11 mouse cellular contexts compared by ENCODE assay signal in the genomic region with DNA sequence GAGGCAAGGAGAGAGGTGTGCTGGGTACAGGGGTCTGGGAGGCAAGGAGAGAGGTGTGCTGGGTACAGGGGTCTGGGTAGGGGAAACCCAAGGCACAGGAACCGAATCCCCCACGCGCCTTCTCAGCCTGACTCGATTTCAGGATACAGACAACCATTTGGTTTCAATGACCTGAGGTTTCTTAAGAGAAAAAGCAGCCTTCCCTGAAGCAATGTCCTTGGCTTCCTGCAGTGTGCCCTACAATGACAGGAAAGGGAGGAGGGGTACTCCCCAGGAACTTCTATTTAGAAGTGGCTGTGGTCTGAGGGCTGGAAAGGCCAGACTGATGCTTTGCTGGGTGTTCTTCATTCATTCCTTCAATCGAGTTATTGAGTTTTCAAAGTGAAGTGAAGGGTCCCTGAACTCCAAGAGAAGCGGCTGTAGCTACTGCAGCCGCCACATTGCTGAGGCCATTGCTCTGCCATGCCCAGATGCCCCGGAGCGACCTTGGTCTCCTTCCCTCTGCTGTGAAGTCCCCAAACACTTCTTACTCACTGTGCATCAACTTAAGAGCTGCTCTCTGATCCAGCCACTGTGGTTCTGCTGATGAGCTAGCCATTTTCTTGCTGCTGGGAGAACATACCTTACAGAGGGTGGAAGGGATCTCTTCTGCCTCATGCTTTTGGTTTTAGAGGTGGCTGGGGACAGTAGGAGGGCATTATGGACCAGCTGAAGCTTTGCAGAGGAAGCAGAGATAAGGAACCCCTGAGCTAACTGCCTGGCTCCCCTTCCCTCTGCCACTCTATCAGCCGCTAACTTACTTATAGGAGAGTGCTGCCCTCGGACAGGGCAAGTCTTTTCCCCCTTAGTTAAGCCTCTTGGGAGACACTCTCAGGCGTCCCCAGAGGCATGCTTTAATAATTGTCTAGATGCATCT. TPM values are rescaled to one million over a fixed set of nuclear protein-coding genes. Genes with fewer than 3 reads are reported as not detected.
DNase-seq lines count a peak whose midpoint lies in the region; TF ChIP-seq lines count a peak whose summit lies in the region.
"Had no signal": no experiment of that assay in that cellular context is flagged by ENCODE, and none has a peak within 500 bp of the region (broad histone marks: within the 10 kb centered on the region; RNA-seq: fewer than 3 reads in every experiment).

No protein-coding gene starts in this region.

- H3K4me1 ChIP-seq in embryonic facial prominence, embryonic 10.5 days: peaks cover 26% of the 10 kb centered on the region
- H3K4me1 ChIP-seq in limb, embryonic 10.5 days: peaks cover 19% of the 10 kb centered on the region
- H3K4me1 ChIP-seq: hindbrain, embryonic 15.5 days had no signal

- H3K4me3 ChIP-seq in embryonic facial prominence, embryonic 10.5 days: no peak overlapping the region
- H3K4me3 ChIP-seq in limb, embryonic 10.5 days: no peak overlapping the region
- H3K4me3 ChIP-seq in left cerebral cortex, adult 2 months: no peak overlapping the region
- H3K4me3 ChIP-seq: hindbrain, embryonic 15.5 days had no signal

- peak; percentile 11 for DNase-seq in embryo, embryonic 9.5 days (ENCODE audit: extremely low spot score)
- DNase-seq in embryo, embryonic 10 days (ENCODE audit: low spot score): no peak
- peak; percentile 28 for DNase-seq in lung, postnatal 10 days
- no peak for DNase-seq in lung, postnatal 14 days
- no peak for DNase-seq in embryonic facial prominence, embryonic 10.5 days (ENCODE audit: low spot score)
- no peak for DNase-seq in limb, embryonic 10.5 days (ENCODE audit: low spot score)
- no peak for DNase-seq in left cerebral cortex, adult 2 months (ENCODE audit: extremely low spot score in 1 of 2, low spot score in 2 of 2)
- no peak for DNase-seq in left cerebral cortex, adult 9 months (ENCODE audit: low spot score in 2 of 2)
- DNase-seq: kidney, postnatal 36 days; left cerebral cortex, postnatal 4 days had no signal

- WGBS in embryonic facial prominence, embryonic 10.5 days: 50% methylated on average over 12 of the region's 12 CpGs
- WGBS in limb, embryonic 10.5 days: 74% methylated on average over 12 of the region's 12 CpGs

- 0 out of 2 replicates have a peak overlapping the region, but pooled peaks have one; percentile 48 for H3K27ac ChIP-seq in embryonic facial prominence, embryonic 10.5 days (replicated peaks)
- H3K27ac ChIP-seq in limb, embryonic 10.5 days: peak overlapping the region; percentile 22; the same call in 1 of the 2 replicates
- no peak overlapping the region for H3K27ac ChIP-seq in left cerebral cortex, adult 2 months
- H3K27ac ChIP-seq: hindbrain, embryonic 15.5 days had no signal

- H3K36me3 ChIP-seq in embryonic facial prominence, embryonic 10.5 days (replicated peaks): no peaks in the 10 kb centered on the region
- H3K36me3 ChIP-seq in limb, embryonic 10.5 days: no peaks in the 10 kb centered on the region
- H3K36me3 ChIP-seq: hindbrain, embryonic 15.5 days had no signal

- H3K9me3 ChIP-seq in embryonic facial prominence, embryonic 10.5 days: no peaks in the 10 kb centered on the region
- H3K9me3 ChIP-seq in limb, embryonic 10.5 days (replicated peaks): no peaks in the 10 kb centered on the region
- H3K9me3 ChIP-seq: hindbrain, embryonic 15.5 days had no signal

- intact Hi-C loops in left cerebral cortex, adult 2 months (cut with DNase I): no loop called here

- TF ChIP-seq CTCF in left cerebral cortex, adult 2 months (IDR thresholded peaks at IDR 0.05): no peak

- H3K27me3 ChIP-seq in embryonic facial prominence, embryonic 10.5 days (replicated peaks; ENCODE audit: low read depth, poor library complexity, severe bottlenecking): no peaks in the 10 kb centered on the region
- H3K27me3 ChIP-seq in limb, embryonic 10.5 days (ENCODE audit: low read depth, poor library complexity, severe bottlenecking): no peaks in the 10 kb centered on the region
- H3K27me3 ChIP-seq: hindbrain, embryonic 15.5 days had no signal

RNA-seq across cellular contexts. Expression of a gene that starts 28.5 kb away (rescaled TPM):
- 0.47 and 0.74 TPM in 2 replicates for polyA plus RNA-seq in embryonic facial prominence, embryonic 10.5 days (2016; fragmentation: Nextera tagmentation; extraction: Ambion mirVana)
- 0.15 and 0.49 TPM in 2 replicates for polyA plus RNA-seq in limb, embryonic 10.5 days (2016; fragmentation: Nextera tagmentation; extraction: Ambion mirVana)
- total RNA-seq in left cerebral cortex, adult 2 months (2021): not detected
- total RNA-seq: left cerebral cortex, postnatal 4 days had no signal

Comparison
In these comparisons a context has a peak if more than half of its experiments do, and no peak if none do; other contexts are left out.
1. DNase-seq: peak in embryo, embryonic 9.5 days (single experiment) and lung, postnatal 10 days (single experiment); none in embryo, embryonic 10 days (single experiment), lung, postnatal 14 days (single experiment), embryonic facial prominence, embryonic 10.5 days (single experiment), limb, embryonic 10.5 days (single experiment), left cerebral cortex, adult 2 months (0 of 2) and left cerebral cortex, adult 9 months (0 of 2).